Mouse (Mus musculus): ENCODE data around the gene Ranbp6. TPM values are rescaled to one million over a fixed set of nuclear protein-coding genes. Genes with fewer than 3 reads are reported as not detected.

Gene Ranbp6
- total RNA-seq, 2 experiments from 2014 or later = 15.1 to 16.8 TPM

- DNase-seq = no peak
Observed at GRCm38 (mm10) chr19:29810022-29810421, 2.8 kb downstream of the Ranbp6 start.

GRCm38 (mm10) chr19:29805917-29806785, 6.6 kb downstream of the Ranbp6 start, which contains the start of gene 9930021J03Rik:
Gene 9930021J03Rik (minus strand): TSS chr19:29805989.
- peak; percentile 98 to 99 for DNase-seq

- peak; percentile 86 to 89 for DNase-seq
Observed at GRCm38 (mm10) chr19:29805101-29805916, 7.5 kb downstream of the Ranbp6 start.

- no peak for DNase-seq
Observed at GRCm38 (mm10) chr19:29803946-29804345, 8.8 kb downstream of the Ranbp6 start.

- no peak for DNase-seq
Observed at GRCm38 (mm10) chr19:29797371-29797770, 15.4 kb downstream of the Ranbp6 start.

- DNase-seq = no peak
Observed at GRCm38 (mm10) chr19:29787997-29788396, 24.8 kb downstream of the Ranbp6 start.

GRCm38 (mm10) chr19:29782914-29783313, 29.9 kb downstream of the Ranbp6 start:
- DNase-seq = no peak

Other genes starting within 250 kb of the Ranbp6 start
- 10 to 100 TPM; 54.2 to 60.9 TPM for gene Ermp1, start 164.6 kb downstream of the Ranbp6 start, total RNA-seq (2021)
- gene Mlana, start 115.2 kb downstream of the Ranbp6 start, total RNA-seq (2021) = not detected
- gene 9930021J03Rik, start 7.0 kb downstream of the Ranbp6 start, total RNA-seq (2021) = 10 to 100 TPM; 16.3 to 16.6 TPM
- gene Il33, start 112.1 kb upstream of the Ranbp6 start, total RNA-seq (2021) = 10 to 100 TPM; 16.0 to 19.8 TPM
- not detected for gene Trpd52l3, start 190.8 kb upstream of the Ranbp6 start, total RNA-seq (2021)
- gene Uhrf2, start 217.5 kb upstream of the Ranbp6 start, total RNA-seq (2021) = 10 to 100 TPM; 36.3 to 43.5 TPM

All from adrenal gland, postnatal 36 days (tissue).